Mouse (Mus musculus) macrophage (primary cell): Measurements from ENCODE around the gene Fn1. TPM values are rescaled to one million over a fixed set of nuclear protein-coding genes. Genes with fewer than 3 reads are reported as not detected.

Experiments
- H3K27ac ChIP-seq: fragments of 350-480 bp; formaldehyde crosslinking; 2 replicates; pipeline ENCODE4 v1.9.0; 2021
- H3K36me3 ChIP-seq: fragments of 350-480 bp; formaldehyde crosslinking; 2 replicates; pipeline ENCODE4 v1.9.0; 2021; ENCODE audit errors: inconsistent target
- H3K4me3 ChIP-seq: fragments of 350-480 bp; formaldehyde crosslinking; 2 replicates; pipeline ENCODE4 v1.9.0; 2021; ENCODE audit errors: inconsistent target
- H3K79me2 ChIP-seq: fragments of 350-480 bp; formaldehyde crosslinking; 2 replicates; pipeline ENCODE4 v1.9.0; 2021; ENCODE audit errors: inconsistent target
- WGBS: methylation state at CpG from one replicate; pipeline ENCODE4 v1.1.7; 2026; ENCODE audit warnings: inconsistent platforms; ENCODE audit not compliant: missing documents; 5-methylcytosine and 5-hydroxymethylcytosine counted together
- polyA plus RNA-seq: library from polyadenylated mRNA; stranded (reverse); fragments of 250-400 nt; gene quantifications from 3 replicates; pipeline ENCODE4 v1.2.4, GENCODE M21; 2018; ENCODE audit warnings: inconsistent platforms

The Fn1 gene
- polyA plus RNA-seq, 1 experiment from 2014 or later = 1.6 TPM

DNA sequence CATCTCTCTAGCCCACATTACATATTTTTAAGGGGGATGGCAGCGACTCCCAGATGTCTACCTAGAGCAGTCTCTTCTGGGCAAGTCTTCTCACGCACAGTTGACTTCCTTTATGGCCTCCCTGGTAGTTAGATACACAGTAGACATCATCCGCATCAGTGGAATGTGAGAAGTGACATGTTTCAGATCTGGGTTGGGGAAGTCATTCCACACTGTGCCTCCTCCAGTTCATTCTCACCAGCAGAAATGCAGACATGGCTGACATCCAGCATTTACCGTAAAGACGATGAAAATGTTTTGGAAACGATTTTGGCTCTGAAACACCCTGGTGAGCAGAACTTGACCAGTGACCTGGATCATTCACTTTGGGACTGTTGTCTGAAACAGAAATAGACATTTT is 10.2 kb upstream of the Fn1 start:
- Histone ChIP-seq H3K4me3 (no peak overlapping the region), H3K27ac (no peak overlapping the region), H3K36me3 (no peaks in the 10 kb centered on the region), H3K79me2 (no peaks in the 10 kb centered on the region)
- WGBS = 97% methylated on average over 6 of the region's 6 CpGs

DNA sequence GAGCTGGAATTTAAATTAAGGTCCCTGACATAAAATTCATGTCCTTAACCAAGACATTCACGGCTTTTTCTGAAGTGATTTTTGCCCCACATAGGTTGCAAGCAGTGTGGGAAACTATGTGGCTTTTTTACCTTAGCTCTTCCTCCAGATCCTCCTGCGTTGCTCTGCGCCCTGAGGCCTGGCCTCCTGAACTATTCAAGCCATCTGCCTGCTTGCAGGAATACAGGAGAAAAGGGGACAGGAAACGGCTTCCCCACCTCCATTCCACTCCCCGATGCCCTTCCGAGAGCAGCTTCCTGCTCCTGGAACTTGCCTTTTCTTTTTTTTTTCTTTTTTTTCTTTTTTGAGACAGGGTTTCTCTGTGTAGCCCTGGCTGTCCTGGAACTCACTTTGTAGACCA is 5.6 kb upstream of the Fn1 start:
- Histone ChIP-seq H3K36me3 (no peaks in the 10 kb centered on the region), H3K4me3 (no peak overlapping the region), H3K27ac (no peak overlapping the region), H3K79me2 (no peaks in the 10 kb centered on the region)
- WGBS = 93% methylated on average over 3 of the region's 6 CpGs

DNA sequence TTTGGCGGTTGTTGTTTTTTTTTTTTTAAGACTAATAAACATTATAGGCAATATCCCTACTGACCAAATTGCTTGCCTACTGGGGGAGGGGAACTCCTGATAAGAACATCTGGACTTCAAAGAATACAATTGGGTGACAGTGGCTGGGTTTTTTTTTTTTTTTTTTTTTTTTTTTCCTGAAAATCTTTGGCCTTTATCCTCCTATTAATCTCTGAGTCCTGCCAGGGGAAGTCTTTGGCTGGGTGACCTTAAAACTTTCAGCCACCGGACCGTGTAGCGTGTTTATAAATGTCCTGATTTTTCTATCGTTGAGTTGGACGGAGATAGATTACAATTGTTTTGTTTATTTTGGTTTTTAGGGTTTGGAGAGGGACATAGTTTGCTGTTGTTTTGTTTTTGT is 3.3 kb upstream of the Fn1 start:
- Histone ChIP-seq H3K36me3 (no peaks in the 10 kb centered on the region), H3K27ac (no peak overlapping the region), H3K79me2 (no peaks in the 10 kb centered on the region), H3K4me3 (no peak overlapping the region)
- WGBS = 89% methylated on average over 6 of the region's 6 CpGs

DNA sequence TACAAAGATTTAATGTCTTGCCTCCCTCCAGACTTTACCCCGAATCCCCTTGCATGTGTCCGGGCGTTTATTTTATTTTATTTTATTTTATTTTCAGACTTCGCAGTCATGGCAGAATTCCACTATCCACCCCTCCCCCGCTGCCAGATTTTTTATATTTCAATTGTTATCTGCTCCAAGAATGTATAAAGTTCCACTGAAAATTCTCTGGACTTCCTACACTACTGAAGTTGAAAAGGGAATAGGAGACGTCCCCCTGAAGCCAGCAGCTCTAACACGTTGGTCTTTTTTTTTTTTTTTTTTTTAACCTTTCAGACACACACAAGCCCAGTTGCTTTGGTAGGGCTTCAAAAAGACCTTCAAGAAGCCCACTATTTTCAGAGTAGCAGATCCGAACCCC is 1.2 kb upstream of the Fn1 start:
- H3K79me2 ChIP-seq = no peaks in the 10 kb centered on the region
- no peaks in the 10 kb centered on the region for H3K36me3 ChIP-seq
- 37% methylated on average over 8 of the region's 8 CpGs for WGBS
- H3K27ac ChIP-seq = no peak overlapping the region
- H3K4me3 ChIP-seq = no peak overlapping the region

- H3K36me3 ChIP-seq = no peaks in the 10 kb centered on the region
- no peak overlapping the region for H3K27ac ChIP-seq
- no peaks in the 10 kb centered on the region for H3K79me2 ChIP-seq
- WGBS = 3% methylated on average over 24 of the region's 24 CpGs
- peak overlapping the region; percentile 22; the same call in 1 of the 2 replicates for H3K4me3 ChIP-seq
These were observed 580 bp upstream of the Fn1 start for GRCm38 (mm10) chr1:71653400-71654159.

DNA sequence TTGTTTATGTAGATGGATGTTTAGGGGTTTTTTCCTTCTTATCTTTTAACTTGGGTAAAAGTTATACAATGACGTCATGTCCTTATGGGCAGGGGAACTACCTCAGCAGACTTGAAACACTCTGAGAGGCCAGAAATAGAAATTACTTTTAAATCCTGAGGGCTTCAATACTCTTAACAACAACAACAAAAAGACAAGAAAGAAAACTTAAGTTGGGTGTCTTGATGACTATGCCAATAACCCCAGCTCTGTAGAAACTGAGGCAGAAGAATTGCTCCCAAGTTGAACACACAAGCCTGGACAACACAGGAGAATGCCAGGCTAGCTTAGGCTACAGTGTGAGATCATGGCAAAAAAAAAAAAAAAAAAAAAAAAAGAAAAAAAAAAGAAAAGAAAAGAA is 1.2 kb downstream of the Fn1 start:
- no peaks in the 10 kb centered on the region for H3K79me2 ChIP-seq
- no peak overlapping the region for H3K4me3 ChIP-seq
- no peak overlapping the region for H3K27ac ChIP-seq
- WGBS = 71% methylated on average over 1 of the region's 1 CpGs
- H3K36me3 ChIP-seq = no peaks in the 10 kb centered on the region

DNA sequence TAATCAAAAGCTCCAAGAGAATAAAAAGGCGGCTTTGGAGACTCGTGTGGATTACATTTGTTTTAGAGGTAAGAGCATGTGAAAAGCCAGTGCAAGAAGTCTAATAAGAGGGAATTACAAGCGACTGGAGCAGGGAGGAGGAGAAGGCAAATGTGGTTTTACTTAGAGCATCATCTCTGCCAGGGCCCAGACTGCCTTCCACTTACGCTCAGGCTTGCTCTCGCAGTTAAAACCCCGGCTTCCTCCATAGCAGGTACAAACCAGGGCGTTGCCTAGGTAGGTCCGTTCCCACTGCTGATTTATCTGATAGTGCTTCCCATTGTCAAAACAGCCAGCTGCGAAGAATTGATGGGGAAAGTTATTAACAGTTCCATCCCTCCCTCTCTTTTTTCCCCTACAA is 1.7 kb downstream of the Fn1 start:
- H3K36me3 ChIP-seq = no peaks in the 10 kb centered on the region
- WGBS = 72% methylated on average over 9 of the region's 9 CpGs
- no peak overlapping the region for H3K4me3 ChIP-seq
- H3K79me2 ChIP-seq = no peaks in the 10 kb centered on the region
- no peak overlapping the region for H3K27ac ChIP-seq

DNA sequence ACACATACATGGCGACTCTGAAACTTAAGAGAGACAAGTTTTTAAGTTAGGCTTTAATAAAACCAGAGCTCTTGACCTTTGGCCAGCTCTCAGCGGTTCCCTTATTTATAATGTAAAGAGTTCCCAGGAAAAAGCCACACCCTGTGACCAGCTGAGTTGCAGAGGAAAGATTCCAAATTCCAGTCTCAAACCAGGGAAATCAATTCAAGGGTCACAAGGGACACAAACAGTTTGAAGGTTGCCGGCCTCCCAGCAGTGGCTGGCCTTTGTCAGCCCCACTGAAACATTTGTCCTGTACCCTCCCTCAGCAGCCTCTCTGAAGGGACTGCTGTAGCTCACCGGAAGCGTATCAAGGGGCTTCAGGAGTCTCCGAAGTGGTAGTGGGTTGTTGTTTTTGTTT is 2.3 kb downstream of the Fn1 start:
- Histone ChIP-seq H3K36me3 (no peaks in the 10 kb centered on the region), H3K79me2 (no peaks in the 10 kb centered on the region), H3K27ac (no peak overlapping the region), H3K4me3 (no peak overlapping the region)
- whole genome bisulfite sequencing = 89% methylated on average over 6 of the region's 6 CpGs

DNA sequence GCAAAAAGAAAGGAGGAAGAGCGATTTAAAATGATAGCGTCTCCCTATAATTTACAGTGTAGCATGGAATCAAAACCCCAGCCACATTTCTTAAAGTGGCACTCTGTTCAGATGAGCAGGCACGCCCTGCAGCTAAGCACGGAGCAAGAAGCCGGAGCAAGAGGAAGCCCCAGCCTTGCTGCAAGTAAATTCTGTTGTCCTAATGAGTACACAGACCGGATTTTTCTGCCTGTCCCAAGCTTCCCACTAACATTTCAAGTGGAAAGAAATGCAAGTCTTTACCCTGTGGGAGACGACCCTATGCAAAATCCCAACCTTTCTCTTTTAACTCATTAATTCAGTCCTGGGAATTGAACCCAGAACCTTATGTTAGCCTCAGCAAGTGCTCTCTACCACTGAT is 4.8 kb downstream of the Fn1 start:
- Histone ChIP-seq H3K79me2 (no peaks in the 10 kb centered on the region), H3K4me3 (no peak overlapping the region), H3K36me3 (no peaks in the 10 kb centered on the region), H3K27ac (no peak overlapping the region)
- 89% methylated on average over 7 of the region's 7 CpGs for WGBS

DNA sequence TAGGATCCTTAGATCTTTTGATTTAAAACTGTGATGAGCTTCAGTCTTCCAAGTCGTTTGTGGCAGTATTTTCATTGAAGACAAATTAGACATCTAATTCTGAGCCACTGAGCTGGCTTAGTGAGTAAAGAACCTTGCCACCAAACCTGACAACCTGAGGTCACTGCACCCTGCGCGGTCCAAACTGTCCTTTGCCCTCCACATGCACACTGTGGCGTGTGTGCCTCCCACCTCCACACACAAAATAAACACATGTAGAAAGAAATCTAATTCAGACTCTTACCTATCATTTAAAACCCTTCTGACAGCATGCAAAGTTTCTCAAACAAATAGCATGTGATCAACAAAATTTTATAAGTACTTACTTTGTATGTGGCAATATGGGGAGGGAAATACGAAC is 6.2 kb downstream of the Fn1 start:
- Histone ChIP-seq H3K27ac (no peak overlapping the region), H3K79me2 (no peaks in the 10 kb centered on the region), H3K4me3 (no peak overlapping the region), H3K36me3 (no peaks in the 10 kb centered on the region)
- WGBS = 88% methylated on average over 5 of the region's 5 CpGs

DNA sequence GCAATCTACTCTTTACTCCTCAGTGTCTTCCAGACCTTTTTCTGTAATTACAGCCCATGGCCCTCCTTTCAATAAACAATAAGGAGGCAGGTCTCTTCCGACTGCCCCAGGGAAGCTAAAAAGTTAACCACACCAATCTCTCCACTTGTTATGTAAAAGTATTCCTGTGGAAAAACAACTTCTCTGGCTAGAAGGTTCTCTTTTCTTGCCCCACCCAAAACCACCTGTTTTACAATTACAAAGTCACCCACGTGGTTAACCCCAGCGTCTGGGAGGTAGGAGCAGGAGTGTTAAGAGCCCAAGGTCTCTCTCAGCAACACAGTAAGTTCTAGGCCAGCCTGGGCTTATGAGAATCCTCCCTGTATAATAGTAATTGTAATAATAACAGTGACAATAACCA is 7.0 kb downstream of the Fn1 start:
- no peaks in the 10 kb centered on the region for H3K79me2 ChIP-seq
- H3K27ac ChIP-seq = no peak overlapping the region
- 33% methylated on average over 3 of the region's 3 CpGs for WGBS
- no peak overlapping the region for H3K4me3 ChIP-seq
- no peaks in the 10 kb centered on the region for H3K36me3 ChIP-seq

DNA sequence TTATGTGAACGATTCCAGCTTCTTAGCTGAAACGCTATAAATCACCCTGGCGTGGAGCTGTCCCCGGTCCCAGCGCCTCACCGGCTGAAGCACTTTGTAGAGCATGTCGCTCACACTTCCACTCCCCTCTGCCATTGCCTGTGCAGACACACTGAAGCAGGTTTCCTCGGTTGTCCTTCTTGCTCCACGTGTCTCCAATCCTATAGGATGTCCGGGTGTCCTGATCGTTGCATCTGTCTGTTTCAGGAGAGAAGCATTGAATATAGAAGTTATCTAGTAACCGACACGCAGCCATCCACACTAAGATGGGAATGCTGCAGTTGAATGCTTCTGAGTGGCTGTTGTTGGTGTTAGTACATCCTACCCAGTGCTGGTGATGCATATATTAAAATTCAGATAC is 7.5 kb downstream of the Fn1 start:
- WGBS = 96% methylated on average over 13 of the region's 13 CpGs
- H3K36me3 ChIP-seq = no peaks in the 10 kb centered on the region
- no peaks in the 10 kb centered on the region for H3K79me2 ChIP-seq
- no peak overlapping the region for H3K27ac ChIP-seq
- H3K4me3 ChIP-seq = no peak overlapping the region

GRCm38 (mm10) chr1:71642794-71643193 is 10.2 kb downstream of the Fn1 start:
- Histone ChIP-seq H3K36me3 (no peaks in the 10 kb centered on the region), H3K27ac (no peak overlapping the region), H3K4me3 (no peak overlapping the region), H3K79me2 (no peaks in the 10 kb centered on the region)
- 97% methylated on average over 10 of the region's 10 CpGs for WGBS

- H3K4me3 ChIP-seq = no peak overlapping the region
- no peaks in the 10 kb centered on the region for H3K36me3 ChIP-seq
- H3K27ac ChIP-seq = no peak overlapping the region
- 90% methylated on average over 11 of the region's 11 CpGs for WGBS
- H3K79me2 ChIP-seq = no peaks in the 10 kb centered on the region
These were observed 11.8 kb downstream of the Fn1 start for GRCm38 (mm10) chr1:71641206-71641605.

- no peak overlapping the region for H3K4me3 ChIP-seq
These were observed 12.8 kb downstream of the Fn1 start for GRCm38 (mm10) chr1:71640157-71640556.

GRCm38 (mm10) chr1:71636665-71637064 is 16.3 kb downstream of the Fn1 start:
- Histone ChIP-seq H3K79me2 (no peaks in the 10 kb centered on the region), H3K27ac (no peak overlapping the region), H3K36me3 (no peaks in the 10 kb centered on the region), H3K4me3 (no peak overlapping the region)
- 98% methylated on average over 4 of the region's 4 CpGs for WGBS

More at GRCm38 (mm10) chr1:71640157-71640556, 12.8 kb downstream of the Fn1 start:
- Histone ChIP-seq H3K79me2 (no peaks in the 10 kb centered on the region), H3K36me3 (no peaks in the 10 kb centered on the region), H3K27ac (no peak overlapping the region)
- 92% methylated on average over 8 of the region's 8 CpGs for WGBS
